Mouse (Mus musculus) 416B (cell line): Measurements from ENCODE around the gene Nap1l5.
"Not testable (repeated sequence)": the region's sequence is repeated elsewhere in the genome, so short reads cannot be mapped to it uniquely, and the experiment has no call there.

Experiments used
- DNase-seq: peaks from one replicate; pipeline ENCODE4 v3.0.0; 2011; ENCODE audit warnings: low read depth

The Nap1l5 gene

DNA sequence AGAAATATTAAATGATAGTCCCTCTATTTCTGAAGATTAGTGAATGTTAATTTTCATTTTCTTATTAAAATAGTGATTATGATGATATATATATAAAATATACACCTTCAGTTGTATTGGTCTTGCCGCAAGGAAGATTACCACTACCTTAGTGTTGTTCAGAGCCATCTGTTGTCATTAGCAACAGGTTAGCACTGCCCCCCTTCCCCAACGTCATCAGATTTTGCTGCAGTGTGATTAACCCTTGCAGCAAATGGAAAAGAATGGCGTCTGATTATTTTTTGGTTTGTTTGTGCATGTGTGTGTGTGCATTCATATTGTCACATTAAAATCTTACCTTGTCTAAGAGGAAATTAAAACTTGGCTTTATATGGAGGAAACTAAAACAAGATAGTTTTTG lies 2.3 kb downstream of the Nap1l5 start:
- no peak for DNase-seq

DNA sequence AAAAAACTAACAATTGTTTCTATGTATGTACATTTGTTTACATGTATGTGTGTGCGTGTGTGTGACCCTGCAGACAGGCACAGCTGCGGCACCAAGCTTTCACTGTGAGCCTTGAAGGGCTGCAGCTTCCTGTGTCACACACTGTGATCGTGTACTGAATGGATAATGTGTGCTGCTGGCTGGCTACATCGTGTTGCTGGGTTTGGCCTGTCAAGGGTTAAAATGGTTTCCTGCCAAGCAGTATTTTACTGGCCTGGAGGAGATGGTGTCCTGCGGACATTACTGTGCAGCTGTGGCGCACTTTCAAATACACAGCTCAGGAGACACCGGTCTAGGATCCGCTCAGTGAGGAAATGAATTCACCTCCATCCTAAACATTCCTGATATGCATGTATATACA lies 3.7 kb downstream of the Nap1l5 start:
- peak; percentile 85 for DNase-seq

DNA sequence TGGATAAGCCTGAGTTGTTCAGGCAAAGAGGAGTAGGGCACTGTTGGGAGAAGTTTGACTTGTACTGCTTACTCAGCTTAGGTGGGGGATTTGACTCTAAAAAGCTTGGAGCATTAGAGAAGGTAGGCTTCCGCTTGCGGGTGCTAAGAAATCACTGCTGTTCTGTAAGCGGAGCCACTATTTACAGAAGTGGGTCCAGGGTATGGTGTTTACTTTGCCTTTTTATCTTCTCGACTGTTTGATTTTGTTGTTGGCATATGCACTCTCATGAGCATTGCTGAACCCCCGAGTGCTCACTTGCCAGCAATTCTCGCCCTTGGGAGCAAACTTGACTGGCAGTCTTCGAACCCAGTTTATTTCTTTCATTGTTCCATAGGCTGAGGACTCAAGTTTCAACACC lies 6.3 kb downstream of the Nap1l5 start:
- no peak for DNase-seq

- no peak for DNase-seq
Measured at GRCm38 (mm10) chr6:58899076-58899475, 7.8 kb downstream of the Nap1l5 start.

GRCm38 (mm10) chr6:58896648-58897047 lies 10.2 kb downstream of the Nap1l5 start:
- no peak for DNase-seq

DNA sequence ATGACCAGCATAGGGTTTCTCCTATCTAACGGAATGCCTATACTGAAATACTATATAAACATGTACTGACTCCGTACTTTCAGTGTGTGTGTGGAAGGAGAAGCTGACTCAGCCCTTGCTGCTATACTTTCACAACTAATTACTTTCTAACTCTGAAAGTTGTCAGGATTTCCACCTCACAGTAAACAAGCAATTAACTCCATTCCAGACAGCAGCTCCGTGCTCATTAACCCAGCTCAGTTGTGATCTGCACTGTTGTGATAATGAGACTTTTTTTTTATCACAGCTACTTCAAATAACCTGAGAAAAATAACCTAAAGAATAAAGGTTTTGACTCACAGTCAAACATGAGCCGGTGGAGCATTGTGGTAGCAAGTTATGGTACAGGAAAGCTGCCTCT lies 11.9 kb downstream of the Nap1l5 start:
- DNase-seq, result peak; percentile 34

GRCm38 (mm10) chr6:58893307-58893706 lies 13.6 kb downstream of the Nap1l5 start:
- DNase-seq, result peak; percentile 95

DNA sequence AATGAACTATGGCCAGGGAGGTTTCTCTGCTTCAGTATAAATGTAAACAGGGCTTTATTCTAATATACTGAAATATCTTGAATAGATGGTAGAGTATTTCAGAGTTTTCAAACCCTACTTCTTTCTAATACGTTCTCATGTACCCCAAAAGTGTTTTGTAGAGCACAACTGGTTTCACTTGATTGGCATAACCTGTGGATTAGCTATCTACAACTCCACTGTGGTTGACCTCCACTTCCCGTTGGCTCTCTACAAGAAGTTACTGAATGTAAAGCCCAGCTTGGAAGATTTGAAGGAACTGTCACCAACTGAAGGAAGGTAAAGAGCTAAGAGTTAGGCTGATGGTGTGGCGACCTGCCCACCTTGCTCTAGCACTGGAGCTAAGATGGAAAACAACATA lies 17.0 kb downstream of the Nap1l5 start:
- DNase-seq, result no peak

DNA sequence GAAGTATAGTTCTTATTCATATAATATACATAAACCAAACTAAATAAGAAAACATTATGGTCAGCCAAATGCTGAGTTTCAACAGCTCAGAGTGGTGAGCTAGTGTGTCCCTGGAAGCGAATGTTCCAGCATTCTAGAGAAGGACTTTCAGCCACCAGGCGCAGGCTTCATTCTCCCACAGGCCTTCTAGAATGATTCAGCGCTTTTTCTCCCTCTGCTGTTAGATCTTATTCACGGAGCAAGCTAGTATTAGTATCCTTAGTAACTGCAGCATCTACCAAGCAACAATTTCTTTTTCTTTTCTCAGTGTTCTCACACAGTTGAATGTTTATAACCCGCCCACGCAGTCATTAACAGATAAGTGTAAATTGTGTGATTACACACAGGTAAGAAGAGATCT lies 24.6 kb downstream of the Nap1l5 start:
- peak; percentile 55 for DNase-seq

DNA sequence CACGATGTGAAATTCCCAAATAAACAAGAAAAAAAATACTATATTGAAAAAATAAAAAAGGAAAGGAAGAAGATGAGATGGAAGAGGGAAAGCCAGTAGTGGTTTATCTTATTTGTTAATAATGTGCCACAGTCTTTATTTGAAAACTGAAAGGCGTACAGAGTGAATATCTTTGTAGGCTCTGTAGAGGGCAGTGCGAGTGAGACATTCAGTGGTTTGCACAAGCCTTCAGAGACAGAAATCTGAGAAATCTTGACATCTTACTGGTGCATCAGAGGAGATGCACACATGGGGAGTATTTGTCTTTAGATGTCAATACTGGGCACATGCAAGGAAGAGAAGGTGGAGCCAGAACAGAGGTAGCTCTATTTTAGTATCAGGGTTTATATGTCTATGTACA lies 25.5 kb downstream of the Nap1l5 start:
- peak; percentile 51 for DNase-seq

DNA sequence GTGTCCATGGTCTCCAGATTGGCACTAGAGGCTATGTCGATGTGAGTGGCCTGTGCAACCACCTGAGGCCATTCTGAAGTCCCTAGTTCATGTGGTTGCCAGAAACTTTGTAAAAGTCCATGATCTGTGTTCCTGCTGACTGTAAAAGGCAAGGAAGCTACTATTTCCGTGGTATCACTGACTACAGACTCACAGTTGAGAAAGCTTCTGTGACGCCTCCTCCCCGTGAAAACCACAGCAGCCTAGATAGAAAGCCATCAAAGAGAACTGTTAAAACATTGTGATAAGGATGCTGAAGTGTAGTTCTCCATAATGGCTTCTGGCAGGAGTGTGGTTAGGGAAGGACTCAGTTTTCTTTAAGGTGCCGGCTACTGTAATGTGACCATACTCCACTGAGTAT lies 26.0 kb downstream of the Nap1l5 start:
- peak; percentile 55 for DNase-seq

DNA sequence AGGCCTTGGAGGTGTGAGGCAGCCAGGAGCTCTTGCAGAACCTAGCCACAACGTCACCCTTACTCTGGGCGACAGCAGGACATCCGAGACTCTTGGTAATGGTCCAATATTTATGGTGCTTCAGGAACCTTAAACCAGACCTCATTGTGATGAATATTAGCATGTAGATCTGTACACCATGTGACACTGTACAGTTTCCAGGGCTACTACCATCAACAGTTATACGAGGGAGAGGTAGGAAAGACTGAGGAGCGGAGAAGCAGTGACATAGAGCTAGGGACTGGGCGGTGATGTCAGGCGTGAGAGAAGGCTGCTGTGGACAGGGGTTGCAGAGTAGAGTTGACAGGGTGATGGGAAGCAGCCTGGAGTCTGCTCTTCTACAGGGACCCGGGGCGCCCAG lies 26.9 kb downstream of the Nap1l5 start:
- DNase-seq, result no peak

- no peak for DNase-seq
Measured at GRCm38 (mm10) chr6:58879572-58879971, 27.3 kb downstream of the Nap1l5 start.

DNA sequence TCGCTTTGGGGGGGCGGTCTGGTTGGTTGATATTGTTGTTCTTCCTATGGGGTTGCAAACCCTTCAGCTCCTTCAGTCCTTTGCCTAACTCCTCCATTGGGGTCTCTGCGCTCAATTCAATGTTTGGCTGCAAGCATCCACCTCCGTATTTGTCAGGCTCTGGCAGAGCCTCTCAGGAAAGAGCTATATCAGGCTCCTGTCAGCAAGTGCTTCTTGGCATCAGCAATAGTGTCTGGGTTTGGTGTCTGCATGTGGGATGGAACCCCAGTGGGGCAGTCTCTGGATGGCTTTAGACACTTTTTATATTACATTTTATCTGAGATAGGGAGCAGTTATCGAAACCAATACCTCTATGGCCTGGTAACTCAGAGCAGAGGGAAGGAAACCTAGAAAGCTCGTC lies 39.0 kb downstream of the Nap1l5 start:
- not testable (repeated sequence) for DNase-seq

- DNase-seq, result no peak
Measured at GRCm38 (mm10) chr6:58863631-58864235, 43.1 kb downstream of the Nap1l5 start.

DNA sequence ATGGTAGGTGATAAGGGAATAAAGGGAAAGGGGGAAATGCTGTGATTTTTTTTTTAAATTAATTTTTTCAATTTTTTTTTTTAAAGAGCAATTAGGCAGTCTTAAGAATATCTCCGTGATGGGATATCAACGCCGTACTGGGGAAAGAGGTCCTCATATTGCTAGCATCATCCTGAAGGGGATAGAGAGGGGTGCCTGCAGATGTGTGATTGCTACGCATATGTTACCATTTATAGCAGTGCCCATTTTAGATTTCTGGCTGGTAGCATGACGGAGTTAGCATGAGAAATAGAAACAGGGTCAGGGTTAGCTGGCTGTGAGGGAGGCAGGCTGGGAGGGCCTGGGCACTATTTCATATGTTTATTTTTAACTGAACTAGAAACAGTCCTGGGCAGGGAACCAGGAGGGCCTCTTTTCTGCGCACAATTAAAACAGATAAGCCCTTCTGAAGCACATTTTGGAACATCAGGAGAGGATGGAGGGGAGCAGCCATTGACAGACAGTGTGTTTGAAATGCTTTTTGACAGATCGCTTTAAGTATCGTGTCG lies 44.4 kb downstream of the Nap1l5 start:
- no peak for DNase-seq

- no peak for DNase-seq
Measured at GRCm38 (mm10) chr6:58859517-58859916, 47.4 kb downstream of the Nap1l5 start.

- DNase-seq, result no peak
Measured at GRCm38 (mm10) chr6:58856494-58856893, 50.4 kb downstream of the Nap1l5 start.

DNA sequence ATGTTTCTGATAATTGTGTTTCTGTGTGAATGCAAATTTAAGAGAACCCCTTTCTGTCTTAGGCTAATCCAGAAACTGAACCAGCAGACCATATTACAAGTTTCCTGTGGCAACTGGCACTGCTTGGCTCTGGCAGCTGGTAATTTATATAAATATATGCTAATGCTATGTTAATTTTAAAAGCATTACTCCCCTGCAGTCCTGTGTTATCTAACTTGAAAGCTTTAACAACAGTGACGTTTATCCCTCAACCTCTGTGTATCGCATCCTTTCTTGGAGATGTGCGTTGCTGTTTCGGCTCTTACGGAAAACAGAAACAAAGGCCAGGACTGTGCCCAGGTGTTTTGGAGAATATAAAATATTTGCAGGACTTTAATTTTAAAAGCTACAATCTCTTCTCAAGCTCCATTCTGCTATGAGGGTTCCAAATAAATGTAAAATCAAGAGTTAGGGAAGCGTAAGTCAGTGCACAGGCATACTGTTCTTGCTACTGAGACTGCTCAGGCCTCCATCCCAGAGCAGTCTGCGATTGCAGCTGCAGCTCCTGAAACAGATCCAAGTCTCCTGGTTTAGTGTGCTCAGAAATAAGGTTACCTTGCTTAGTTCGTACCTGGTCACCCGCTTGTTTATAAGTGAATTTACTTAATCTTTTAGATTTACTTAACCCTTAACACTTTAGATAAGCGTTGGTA lies 51.1 kb downstream of the Nap1l5 start:
- DNase-seq, result no peak
